Mouse (Mus musculus): ENCODE data around the gene Cadps.

- TF ChIP-seq CTCF (IDR thresholded peaks at IDR 0.05) (no peak), POLR2A (IDR thresholded peaks at IDR 0.05; ENCODE audit: insufficient read depth, low read depth, low read length) (no peak), EP300 (IDR thresholded peaks at IDR 0.05; ENCODE audit: insufficient read depth, low read depth, low read length) (no peak)
These were observed 24.0 kb downstream of the Cadps start for GRCm38 (mm10) chr14:12798926-12799325.

All from heart, adult 2 months (tissue).